Mouse (Mus musculus) myocyte (in vitro differentiated cells): ENCODE measurements around the gene Gm45799.

Source experiments
- POLR2A ChIP-seq: IDR thresholded peaks from one replicate; pipeline ENCODE4 v1.6.1; 2011; ENCODE audit warnings: low read depth, mild to moderate bottlenecking, control low read depth, moderate library complexity; ENCODE audit not compliant: insufficient read length
- TCF12 ChIP-seq: IDR thresholded peaks from one replicate; pipeline ENCODE4 v1.6.1; 2011; ENCODE audit warnings: mild to moderate bottlenecking, control low read depth; ENCODE audit not compliant: poor library complexity, insufficient read depth, severe bottlenecking

DNA sequence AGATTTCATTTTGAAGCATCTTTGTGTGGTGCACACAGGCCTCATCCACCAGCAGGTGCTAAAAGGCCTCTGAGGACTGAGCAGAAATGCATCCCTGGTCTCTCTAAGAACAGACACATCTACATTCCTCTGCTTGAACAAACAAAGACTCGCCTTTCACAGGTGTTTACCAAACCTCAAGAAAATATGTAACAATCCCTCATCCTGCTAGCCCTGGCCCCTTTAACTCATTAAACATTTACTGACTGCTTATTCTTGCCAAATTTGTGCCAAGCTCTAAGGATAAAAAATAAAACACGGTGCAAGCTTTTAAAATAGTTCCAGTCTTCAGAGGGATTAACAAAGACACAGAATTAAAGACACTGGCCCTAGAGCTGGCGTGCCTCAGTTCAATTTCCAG lies 20.7 kb upstream of the Gm45799 start:
- no peak for TF ChIP-seq TCF12
- TF ChIP-seq POLR2A = no peak
